Mouse (Mus musculus): ENCODE measurements around the gene Cfap57.

- peak; percentile 97 for TF ChIP-seq CTCF (conservative IDR thresholded peaks at IDR 0.05; ENCODE audit: low read length)
- TF ChIP-seq POU5F1 (IDR thresholded peaks at IDR 0.05; ENCODE audit: borderline replicate concordance, low read length) = no peak
- no peak for TF ChIP-seq NANOG (IDR thresholded peaks at IDR 0.05; ENCODE audit: borderline replicate concordance, low read length)
Measured at GRCm38 (mm10) chr4:118566161-118566676, 54.4 kb downstream of the Cfap57 start.
